Mouse (Mus musculus) MEL (cell line): ENCODE results near the gene Evx1. TPM values are rescaled to one million over a fixed set of nuclear protein-coding genes. Genes with fewer than 3 reads are reported as not detected.

Experiments
- DNase-seq: peaks from one replicate; pipeline ENCODE4 v3.0.0; 2011; ENCODE audit warnings: low read depth, low spot score
- H3K27ac ChIP-seq: 2 replicates; pipeline ENCODE4 v1.5.1; 2012; ENCODE audit warnings: low read depth, mild to moderate bottlenecking, control low read depth, low read length, moderate library complexity; ENCODE audit not compliant: control insufficient read depth
- H3K27me3 ChIP-seq, 2 experiments: fragments of 150-350 bp in 1 of 2; sonication (generic) in 1 of 2; 2 replicates each; pipeline ENCODE4 v1.6.1; 2012; ENCODE audit warnings: low read length in 2 of 2, mild to moderate bottlenecking in 2 of 2, improper control_type of control experiment in 1 of 2, moderate library complexity in 1 of 2; ENCODE audit not compliant: insufficient read depth in 2 of 2, control insufficient read depth in 1 of 2
- H3K36me3 ChIP-seq, 2 experiments: 2 replicates each; pipeline ENCODE4 v1.6.1; 2012 to 2014; ENCODE audit warnings: low read length in 2 of 2, improper control_type of control experiment in 1 of 2, inconsistent platforms in 1 of 2, mild to moderate bottlenecking in 1 of 2; ENCODE audit not compliant: insufficient read depth in 2 of 2, control insufficient read depth in 1 of 2
- H3K4me1 ChIP-seq, 2 experiments: fragments of 150-350 bp in 1 of 2; sonication (generic) in 1 of 2; 2 replicates each; pipeline ENCODE4 v1.6.1; 2012; ENCODE audit warnings: low read length in 2 of 2, improper control_type of control experiment in 1 of 2, mild to moderate bottlenecking in 1 of 2; ENCODE audit not compliant: insufficient read depth in 2 of 2, control insufficient read depth in 1 of 2
- H3K4me3 ChIP-seq, 2 experiments: fragments of 150-350 bp in 1 of 2; sonication (generic) in 1 of 2; 2 replicates each; pipeline ENCODE4 v1.5.1; 2012; ENCODE audit warnings: low read depth in 2 of 2, low read length in 2 of 2, mild to moderate bottlenecking in 2 of 2, moderate library complexity in 2 of 2, control low read depth in 1 of 2, improper control_type of control experiment in 1 of 2; ENCODE audit not compliant: control insufficient read depth in 1 of 2, insufficient read depth in 1 of 2
- H3K79me2 ChIP-seq: 2 replicates; pipeline ENCODE4 v1.6.1; 2012; ENCODE audit warnings: mild to moderate bottlenecking, low read length, moderate library complexity; ENCODE audit not compliant: control insufficient read depth, poor library complexity, insufficient read depth
- H3K9ac ChIP-seq: 2 replicates; pipeline ENCODE4 v1.6.1; 2012; ENCODE audit warnings: low read depth, mild to moderate bottlenecking, control low read depth, low read length, moderate library complexity; ENCODE audit not compliant: control insufficient read depth, poor library complexity, severe bottlenecking
- H3K9me3 ChIP-seq: fragments of 150-350 bp; sonication (generic); replicated peaks from 2 replicates; pipeline ENCODE4 v1.6.1; 2012; ENCODE audit warnings: mild to moderate bottlenecking, low read length, improper control_type of control experiment, moderate library complexity; ENCODE audit not compliant: insufficient read depth
- BHLHE40 ChIP-seq: IDR thresholded peaks from 2 replicates; pipeline ENCODE4 v1.6.1; 2012; ENCODE audit warnings: low read depth, mild to moderate bottlenecking, inconsistent platforms, low read length, improper control_type of control experiment, borderline replicate concordance
- CHD1 ChIP-seq: IDR thresholded peaks from 2 replicates; pipeline ENCODE4 v1.6.1; 2012; ENCODE audit warnings: low read depth, mild to moderate bottlenecking, inconsistent platforms, low read length, improper control_type of control experiment
- CHD2 ChIP-seq: IDR thresholded peaks from 2 replicates; pipeline ENCODE4 v1.6.1; 2011; ENCODE audit warnings: low read length, improper control_type of control experiment
- CTCF ChIP-seq, 3 experiments: IDR thresholded peaks in 2 of 3; conservative IDR thresholded peaks in 1 of 3; 2 replicates each; pipeline ENCODE4 v1.5.1; 2011 to 2012; ENCODE audit warnings: low read length in 3 of 3, low read depth in 2 of 3, mild to moderate bottlenecking in 2 of 3, improper control_type of control experiment in 1 of 3, inconsistent platforms in 1 of 3, mixed read lengths in 1 of 3, moderate library complexity in 1 of 3; ENCODE audit not compliant: control insufficient read depth in 1 of 3, insufficient read depth in 1 of 3, poor library complexity in 1 of 3, severe bottlenecking in 1 of 3
- ELF1 ChIP-seq: IDR thresholded peaks from 2 replicates; pipeline ENCODE4 v1.6.1; 2014; ENCODE audit warnings: low read depth, mild to moderate bottlenecking, inconsistent platforms, low read length, improper control_type of control experiment, moderate library complexity
- EP300 ChIP-seq, 2 experiments: IDR thresholded peaks; 2 replicates each; pipeline ENCODE4 v1.6.1; 2011; ENCODE audit warnings: improper control_type of control experiment in 2 of 2, low read length in 2 of 2, low read depth in 1 of 2, mild to moderate bottlenecking in 1 of 2
- GABPA ChIP-seq: IDR thresholded peaks from 2 replicates; pipeline ENCODE4 v1.6.1; 2012; ENCODE audit warnings: low read depth, mild to moderate bottlenecking, inconsistent platforms, low read length, improper control_type of control experiment, moderate library complexity
- GATA1 ChIP-seq: IDR thresholded peaks from 2 replicates; pipeline ENCODE4 v1.6.1; 2011; ENCODE audit warnings: low read depth, low read length, improper control_type of control experiment
- HCFC1 ChIP-seq: IDR thresholded peaks from 2 replicates; pipeline ENCODE4 v1.6.1; 2012; ENCODE audit warnings: low read depth, mild to moderate bottlenecking, inconsistent platforms, low read length, improper control_type of control experiment, moderate library complexity
- JUND ChIP-seq: IDR thresholded peaks from 2 replicates; pipeline ENCODE4 v1.6.1; 2011; ENCODE audit warnings: low read depth, mild to moderate bottlenecking, improper control_type of control experiment, low read length
- MAX ChIP-seq: IDR thresholded peaks from 2 replicates; pipeline ENCODE4 v1.6.1; 2011; ENCODE audit warnings: low read length, improper control_type of control experiment
- MAZ ChIP-seq: IDR thresholded peaks from 2 replicates; pipeline ENCODE4 v1.6.1; 2012; ENCODE audit warnings: low read depth, mild to moderate bottlenecking, inconsistent platforms, low read length, improper control_type of control experiment
- MEF2A ChIP-seq: IDR thresholded peaks from 2 replicates; pipeline ENCODE4 v1.6.1; 2014; ENCODE audit warnings: low read depth, mild to moderate bottlenecking, inconsistent platforms, low read length, improper control_type of control experiment; ENCODE audit not compliant: poor library complexity, insufficient replicate concordance, severe bottlenecking; ENCODE audit errors: extremely low read depth
- NRF1 ChIP-seq: IDR thresholded peaks from 2 replicates; pipeline ENCODE4 v1.6.1; 2014; ENCODE audit warnings: low read depth, mild to moderate bottlenecking, inconsistent platforms, low read length, improper control_type of control experiment, moderate library complexity; ENCODE audit not compliant: poor library complexity, insufficient read depth, severe bottlenecking
- POLR2AphosphoS5 ChIP-seq: IDR thresholded peaks from 2 replicates; pipeline ENCODE4 v1.6.1; 2012; ENCODE audit warnings: low read depth, borderline replicate concordance, mild to moderate bottlenecking, inconsistent platforms, low read length, moderate library complexity, mixed read lengths
- SMC3 ChIP-seq: IDR thresholded peaks from 2 replicates; pipeline ENCODE4 v1.6.1; 2011; ENCODE audit warnings: low read depth, low read length, improper control_type of control experiment
- TCF12 ChIP-seq: IDR thresholded peaks from 2 replicates; pipeline ENCODE4 v1.6.1; 2014; ENCODE audit warnings: low read depth, mild to moderate bottlenecking, inconsistent platforms, low read length, improper control_type of control experiment, moderate library complexity
- UBTF ChIP-seq: IDR thresholded peaks from 2 replicates; pipeline ENCODE4 v1.6.1; 2012; ENCODE audit warnings: low read depth, mild to moderate bottlenecking, inconsistent platforms, low read length, improper control_type of control experiment, moderate library complexity, borderline replicate concordance; ENCODE audit not compliant: insufficient read depth
- USF2 ChIP-seq, 2 experiments: IDR thresholded peaks; 2 replicates each; pipeline ENCODE4 v1.6.1; 2011 to 2012; ENCODE audit warnings: improper control_type of control experiment in 2 of 2, low read length in 2 of 2, borderline replicate concordance in 1 of 2, inconsistent platforms in 1 of 2, low read depth in 1 of 2, mild to moderate bottlenecking in 1 of 2; ENCODE audit not compliant: insufficient read depth in 1 of 2
- ZC3H11A ChIP-seq: IDR thresholded peaks from 2 replicates; pipeline ENCODE4 v1.6.1; 2012; ENCODE audit warnings: low read depth, mild to moderate bottlenecking, inconsistent platforms, low read length, improper control_type of control experiment
- polyA plus RNA-seq, 2 experiments: library from polyadenylated mRNA; stranded (reverse) in 1 of 2; unstranded in 1 of 2; fragments of >175 nt in 1 of 2; fragments of >200 nt in 1 of 2; gene quantifications; 2 replicates each; pipeline versions ENCODE4 v1.2.1 to v1.2.4; 2012; ENCODE audit warnings: low replicate concordance in 2 of 2, low read depth in 1 of 2; ENCODE audit not compliant: insufficient read length in 2 of 2, insufficient read depth in 1 of 2, missing spikeins in 1 of 2
- total RNA-seq: library from RNA; depleted of rRNA; stranded (reverse); fragments of 300-350 nt; gene quantifications from 2 replicates; pipeline ENCODE4 v1.2.3, GENCODE M21; 2012

Gene Evx1
- total and polyA plus RNA-seq, 3 experiments: not detected

- H3K9me3 ChIP-seq: no peaks in the 10 kb centered on the region
- no peak overlapping the region for H3K9ac ChIP-seq
- H3K27me3 ChIP-seq: no peaks in the 10 kb centered on the region
- no peaks in the 10 kb centered on the region for H3K4me1 ChIP-seq
- H3K4me3 ChIP-seq: no peak overlapping the region
- no peak overlapping the region for H3K27ac ChIP-seq
- no peak for TF ChIP-seq JUND
- TF ChIP-seq, all 39 proteins: peak for 0
- DNase-seq: no peak
- Histone ChIP-seq H3K36me3 (no peaks in the 10 kb centered on the region), H3K79me2 (no peaks in the 10 kb centered on the region)
Observed at GRCm38 (mm10) chr6:52305877-52306389, 7.4 kb upstream of the Evx1 start.

GRCm38 (mm10) chr6:52309766-52310165 is 3.5 kb upstream of the Evx1 start:
- TF ChIP-seq BHLHE40 (no peak), ELF1 (no peak), UBTF (no peak), TCF12 (no peak), GABPA (no peak), MAZ (no peak)
- TF ChIP-seq, all 39 proteins: peak for 0
- Histone ChIP-seq H3K9me3 (no peaks in the 10 kb centered on the region), H3K27me3 (no peaks in the 10 kb centered on the region), H3K27ac (no peak overlapping the region), H3K36me3 (no peaks in the 10 kb centered on the region), H3K9ac (no peak overlapping the region), H3K4me1 (no peaks in the 10 kb centered on the region), H3K4me3 (no peak overlapping the region), H3K79me2 (no peaks in the 10 kb centered on the region)
- no peak for DNase-seq

DNA sequence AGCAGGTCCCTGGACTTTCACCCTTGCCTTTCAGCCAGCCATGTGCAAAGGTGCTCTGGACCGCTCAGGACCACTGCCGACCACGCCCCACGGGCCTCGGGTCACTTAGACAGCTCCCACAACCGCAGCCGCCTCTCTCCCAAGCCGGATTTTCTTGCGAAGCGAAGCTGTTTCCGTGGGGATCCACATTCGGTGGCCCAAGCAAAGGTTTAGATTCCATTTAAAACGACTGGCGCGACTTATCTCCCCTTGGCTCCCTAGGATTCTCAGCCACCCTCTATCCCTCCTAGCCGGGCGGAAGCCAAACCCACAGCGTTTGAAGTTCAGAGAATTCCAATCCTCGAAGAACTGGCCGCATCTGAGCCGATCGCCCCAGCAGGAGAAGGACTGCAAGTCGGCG is 2.9 kb upstream of the Evx1 start:
- DNase-seq: no peak

More for the DNA sequence above, 2.9 kb upstream of the Evx1 start:
- Histone ChIP-seq H3K9me3 (no peaks in the 10 kb centered on the region), H3K9ac (no peak overlapping the region), H3K4me1 (no peaks in the 10 kb centered on the region), H3K36me3 (no peaks in the 10 kb centered on the region), H3K27ac (no peak overlapping the region), H3K79me2 (no peaks in the 10 kb centered on the region), H3K4me3 (no peak overlapping the region), H3K27me3 (no peaks in the 10 kb centered on the region)
- TF ChIP-seq USF2 (IDR thresholded peaks at IDR 0.05; ENCODE audit: borderline replicate concordance in 1 of 2, insufficient read depth in 1 of 2, low read depth in 1 of 2, low read length in 2 of 2) (no peak), HCFC1 (no peak), CHD1 (no peak), TCF12 (no peak), ZC3H11A (no peak), NRF1 (no peak), MAX (no peak), MEF2A (no peak), MAZ (no peak), POLR2AphosphoS5 (no peak), EP300 (IDR thresholded peaks at IDR 0.05; ENCODE audit: low read depth in 1 of 2, low read length in 2 of 2) (no peak), CHD2 (no peak), SMC3 (no peak), ELF1 (no peak), GATA1 (no peak), GABPA (no peak), CTCF (IDR thresholded peaks at IDR 0.05 in 2 of 3, conservative IDR thresholded peaks at IDR 0.05 in 1 of 3; ENCODE audit: control insufficient read depth in 1 of 3, insufficient read depth in 1 of 3, low read depth in 2 of 3, low read length in 3 of 3, poor library complexity in 1 of 3, severe bottlenecking in 1 of 3) (no peak)
